Mouse (Mus musculus) heart, embryonic 11.5 days (tissue): ENCODE measurements around the gene Apobec1. TPM values are rescaled to one million over a fixed set of nuclear protein-coding genes. Genes with fewer than 3 reads are reported as not detected.
A peak's percentile ranks its signal among the peaks of the same experiment; 100 is the strongest.

Experiments
- ATAC-seq: fragments of 200-750 bp; cut with Nextera tagmentation; replicated peaks from 2 replicates; pipeline ENCODE4 v1.8.0; 2017; ENCODE audit warnings: moderate library complexity; ENCODE audit not compliant: insufficient number of reproducible peaks, low FRiP score, low TSS enrichment
- H3K27ac ChIP-seq: fragments of 300-500 bp; sonication (generic); 2 replicates; pipeline ENCODE4 v1.5.1; 2014; ENCODE audit warnings: mild to moderate bottlenecking, low read depth, low read length
- H3K27me3 ChIP-seq: fragments of 300-500 bp; sonication (generic); 2 replicates; pipeline ENCODE4 v1.6.1; 2014; ENCODE audit warnings: mild to moderate bottlenecking, low read length, mixed read lengths; ENCODE audit not compliant: control insufficient read depth, insufficient read depth
- H3K36me3 ChIP-seq: fragments of 300-500 bp; sonication (generic); 2 replicates; pipeline ENCODE4 v1.6.1; 2014; ENCODE audit warnings: mild to moderate bottlenecking, low read length, moderate library complexity, mixed read lengths; ENCODE audit not compliant: control insufficient read depth, insufficient read depth
- H3K4me1 ChIP-seq: fragments of 300-500 bp; sonication (generic); 2 replicates; pipeline ENCODE4 v1.6.1; 2014; ENCODE audit warnings: low read length; ENCODE audit not compliant: control insufficient read depth, insufficient read depth
- H3K4me2 ChIP-seq: fragments of 300-500 bp; sonication (generic); 2 replicates; pipeline ENCODE4 v1.6.1; 2014; ENCODE audit warnings: mild to moderate bottlenecking, moderate library complexity
- H3K4me3 ChIP-seq: fragments of 300-500 bp; sonication (generic); 2 replicates; pipeline ENCODE4 v1.5.1; 2014; ENCODE audit warnings: low read depth, low read length
- H3K9ac ChIP-seq: fragments of 300-500 bp; sonication (generic); 2 replicates; pipeline ENCODE4 v1.6.1; 2014; ENCODE audit warnings: mild to moderate bottlenecking, low read depth, low read length, moderate library complexity
- H3K9me3 ChIP-seq: fragments of 300-500 bp; sonication (generic); replicated peaks from 2 replicates; pipeline ENCODE4 v1.6.1; 2016; ENCODE audit warnings: low read length; ENCODE audit not compliant: control insufficient read depth
- WGBS: fragments of 180-500 bp; shearing (Covaris S2); extraction: QIAGEN DNeasy Blood & Tissue Kit; methylation state at CpG from one replicate; pipeline ENCODE4 v1.1.7; 2014; ENCODE audit not compliant: insufficient replicate concordance; 5-methylcytosine and 5-hydroxymethylcytosine counted together
- polyA plus RNA-seq: library from polyadenylated mRNA; unstranded; fragments of >200 nt; fragmentation: Nextera tagmentation; extraction: Ambion mirVana; gene quantifications from 2 replicates; pipeline ENCODE4 v1.2.1, GENCODE M21; 2014

The Apobec1 gene
- polyA plus RNA-seq, 1 experiment from 2014 or later, result 2.4 TPM

DNA sequence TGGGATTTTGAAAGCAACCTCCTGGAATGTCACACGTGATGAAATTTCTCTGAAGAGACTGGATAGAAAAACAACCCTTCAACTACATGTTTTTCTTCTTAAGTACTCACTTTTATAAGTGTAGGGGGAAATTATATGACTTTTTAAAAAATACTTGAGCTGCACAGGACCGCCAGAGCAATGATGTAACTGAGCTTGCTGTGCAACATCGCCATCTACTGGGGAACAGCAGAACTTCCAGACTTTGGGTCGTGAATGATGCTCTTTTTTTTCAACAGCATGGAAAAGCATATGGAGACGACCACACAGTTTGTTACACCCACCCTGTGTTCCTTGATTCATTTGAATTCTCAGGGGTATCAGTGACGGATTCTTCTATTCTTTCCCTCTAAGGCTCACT lies 39.8 kb downstream of the Apobec1 start:
- Histone ChIP-seq H3K9me3 (no peaks in the 10 kb centered on the region), H3K27me3 (peaks cover 4% of the 10 kb centered on the region; the same call in 1 of the 2 replicates), H3K4me2 (no peak overlapping the region), H3K36me3 (no peaks in the 10 kb centered on the region), H3K4me3 (no peak overlapping the region), H3K9ac (no peak overlapping the region), H3K4me1 (no peaks in the 10 kb centered on the region), H3K27ac (no peak overlapping the region)
- ATAC-seq, result no peak
- 4% methylated on average over 6 of the region's 6 CpGs for WGBS

DNA sequence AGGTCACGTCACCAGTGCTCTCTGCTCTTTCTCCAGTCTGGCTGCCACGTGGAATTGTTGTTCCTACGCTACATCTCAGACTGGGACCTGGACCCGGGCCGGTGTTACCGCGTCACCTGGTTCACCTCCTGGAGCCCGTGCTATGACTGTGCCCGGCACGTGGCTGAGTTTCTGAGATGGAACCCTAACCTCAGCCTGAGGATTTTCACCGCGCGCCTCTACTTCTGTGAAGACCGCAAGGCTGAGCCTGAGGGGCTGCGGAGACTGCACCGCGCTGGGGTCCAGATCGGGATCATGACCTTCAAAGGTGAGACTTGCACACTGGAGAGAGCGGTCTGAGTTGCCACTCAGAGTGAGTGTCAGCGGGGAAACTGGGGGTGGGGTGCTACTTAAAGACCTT lies 41.2 kb downstream of the Apobec1 start:
- Histone ChIP-seq H3K27ac (no peak overlapping the region), H3K9me3 (no peaks in the 10 kb centered on the region), H3K9ac (no peak overlapping the region), H3K36me3 (no peaks in the 10 kb centered on the region), H3K4me3 (no peak overlapping the region), H3K4me2 (no peak overlapping the region; the same call in 1 of the 2 replicates), H3K27me3 (peaks cover 4% of the 10 kb centered on the region; the same call in 1 of the 2 replicates), H3K4me1 (no peaks in the 10 kb centered on the region)
- ATAC-seq, result peak; percentile 31; the same call in 1 of the 2 replicates
- WGBS, result 77% methylated on average over 20 of the region's 20 CpGs

DNA sequence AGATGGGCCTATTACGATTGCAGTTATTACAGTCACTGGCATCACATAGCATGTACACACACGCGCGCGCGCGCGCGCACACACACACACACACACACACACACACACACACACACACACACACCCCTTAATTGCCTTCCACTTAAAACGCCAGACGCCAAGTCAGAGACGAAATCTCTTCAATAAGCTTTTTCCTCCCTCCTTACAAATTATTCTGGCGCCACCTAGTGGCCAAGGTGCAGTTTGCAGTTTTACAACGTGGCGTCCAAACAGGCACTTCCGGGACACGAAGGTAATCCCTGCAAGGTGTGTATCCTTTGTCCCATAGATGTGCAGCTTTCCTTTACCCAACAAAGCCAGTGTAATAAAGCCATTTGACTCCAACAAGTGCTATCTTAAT lies 41.8 kb downstream of the Apobec1 start:
- Histone ChIP-seq H3K4me1 (peaks cover 4% of the 10 kb centered on the region; the same call in 1 of the 2 replicates), H3K4me3 (no peak overlapping the region), H3K27ac (no peak overlapping the region), H3K36me3 (no peaks in the 10 kb centered on the region), H3K4me2 (peak overlapping the region; percentile 42), H3K27me3 (peaks cover 4% of the 10 kb centered on the region; the same call in 1 of the 2 replicates), H3K9me3 (no peaks in the 10 kb centered on the region), H3K9ac (no peak overlapping the region)
- 13% methylated on average over 17 of the region's 17 CpGs for WGBS
- ATAC-seq, result no peak; the same call in 1 of the 2 replicates

DNA sequence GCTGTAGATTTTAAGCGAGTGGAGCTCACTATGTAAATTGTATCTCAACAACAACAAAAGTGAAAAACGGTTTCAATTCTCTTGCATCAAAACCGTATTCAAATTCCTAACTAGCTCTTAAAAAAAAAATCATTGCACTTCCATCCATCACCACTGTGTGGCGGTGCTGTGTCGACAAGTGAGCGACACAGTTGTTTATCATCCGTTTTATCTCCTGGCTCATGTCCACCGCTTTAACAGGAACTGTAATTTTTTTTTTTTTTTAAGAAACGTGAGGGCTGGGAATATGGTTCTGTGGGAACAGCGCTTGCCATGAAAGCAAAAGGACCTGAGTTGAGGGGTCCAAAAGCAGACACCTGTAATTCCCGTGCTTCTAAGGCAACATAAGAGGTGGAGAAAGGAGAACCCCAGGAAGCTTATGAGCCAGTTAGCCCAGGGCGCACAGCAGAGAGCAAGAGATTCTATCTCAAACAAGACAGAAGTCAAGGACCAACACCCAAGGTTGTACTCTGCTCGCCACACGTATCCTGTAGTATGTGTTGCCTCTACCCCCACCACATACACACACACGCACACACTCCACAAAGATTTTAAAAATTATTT lies 45.2 kb downstream of the Apobec1 start:
- H3K9ac ChIP-seq, result no peak overlapping the region
- ATAC-seq, result no peak
- H3K4me2 ChIP-seq, result peak overlapping the region; percentile 15; the same call in 1 of the 2 replicates
- H3K4me3 ChIP-seq, result no peak overlapping the region
- H3K27me3 ChIP-seq, result no peaks in the 10 kb centered on the region
- WGBS, result 24% methylated on average over 15 of the region's 15 CpGs
- H3K4me1 ChIP-seq, result peaks cover 8% of the 10 kb centered on the region; the same call in 1 of the 2 replicates
- no peak overlapping the region for H3K27ac ChIP-seq
- H3K9me3 ChIP-seq, result no peaks in the 10 kb centered on the region
- H3K36me3 ChIP-seq, result no peaks in the 10 kb centered on the region

- ATAC-seq, result no peak
- Histone ChIP-seq H3K4me1 (peaks cover 8% of the 10 kb centered on the region; the same call in 1 of the 2 replicates), H3K4me2 (no peak overlapping the region), H3K9me3 (no peaks in the 10 kb centered on the region), H3K27ac (no peak overlapping the region), H3K9ac (no peak overlapping the region), H3K36me3 (no peaks in the 10 kb centered on the region), H3K27me3 (no peaks in the 10 kb centered on the region), H3K4me3 (no peak overlapping the region)
- WGBS, result 21% methylated on average over 7 of the region's 7 CpGs
Observed at GRCm38 (mm10) chr6:122555266-122555665, 47.0 kb downstream of the Apobec1 start.

GRCm38 (mm10) chr6:122554102-122554501 lies 48.1 kb downstream of the Apobec1 start:
- WGBS, result 72% methylated on average over 6 of the region's 6 CpGs
- no peak overlapping the region for H3K4me3 ChIP-seq
- H3K27ac ChIP-seq, result no peak overlapping the region
- ATAC-seq, result no peak
- H3K9me3 ChIP-seq, result no peaks in the 10 kb centered on the region
- H3K4me2 ChIP-seq, result no peak overlapping the region
- H3K36me3 ChIP-seq, result no peaks in the 10 kb centered on the region
- H3K4me1 ChIP-seq, result peaks cover 8% of the 10 kb centered on the region; the same call in 1 of the 2 replicates
- H3K9ac ChIP-seq, result no peak overlapping the region
- no peaks in the 10 kb centered on the region for H3K27me3 ChIP-seq

- H3K4me2 ChIP-seq, result no peak within 1 kb of the TSS
- ATAC-seq, result no peak
- H3K4me3 ChIP-seq, result no peak within 1 kb of the TSS
- H3K27ac ChIP-seq, result no peak within 1 kb of the TSS
- no peak within 1 kb of the TSS for H3K9ac ChIP-seq
- peaks cover 8% of the 10 kb centered on the region; the same call in 1 of the 2 replicates for H3K4me1 ChIP-seq
- no peaks in the 10 kb centered on the region for H3K9me3 ChIP-seq
- H3K36me3 ChIP-seq, result no peaks in the 10 kb centered on the region
- WGBS, result 53% methylated on average over 9 of the region's 9 CpGs
- no peaks in the 10 kb centered on the region for H3K27me3 ChIP-seq
Observed at GRCm38 (mm10) chr6:122553606-122554005, 48.6 kb downstream of the Apobec1 start, which contains the start of gene Aicda. Aicda (plus strand) TSS chr6:122553801.

- no peak for ATAC-seq
- Histone ChIP-seq H3K4me2 (no peak overlapping the region), H3K4me1 (no peaks in the 10 kb centered on the region; the same call in 1 of the 2 replicates), H3K9me3 (no peaks in the 10 kb centered on the region), H3K36me3 (no peaks in the 10 kb centered on the region), H3K27me3 (no peaks in the 10 kb centered on the region), H3K9ac (no peak overlapping the region), H3K4me3 (no peak overlapping the region), H3K27ac (no peak overlapping the region)
- 80% methylated on average over 10 of the region's 10 CpGs for WGBS
Observed at GRCm38 (mm10) chr6:122545948-122546347, 56.3 kb downstream of the Apobec1 start.
